Mouse (Mus musculus) lung, postnatal 25 days (tissue): ENCODE measurements at regions not wholly inside any gene's neighbourhood (a gene's known extent, or its start where the extent isn't known, plus 50 kb on each side); places are given as distances from the start of the nearest gene placed in this dataset.
A peak's percentile ranks its signal among the peaks of the same experiment; 100 is the strongest.

Experiments used
- DNase-seq: peaks from one replicate; pipeline ENCODE4 v3.0.0; 2022; ENCODE audit warnings: low spot score

DNA sequence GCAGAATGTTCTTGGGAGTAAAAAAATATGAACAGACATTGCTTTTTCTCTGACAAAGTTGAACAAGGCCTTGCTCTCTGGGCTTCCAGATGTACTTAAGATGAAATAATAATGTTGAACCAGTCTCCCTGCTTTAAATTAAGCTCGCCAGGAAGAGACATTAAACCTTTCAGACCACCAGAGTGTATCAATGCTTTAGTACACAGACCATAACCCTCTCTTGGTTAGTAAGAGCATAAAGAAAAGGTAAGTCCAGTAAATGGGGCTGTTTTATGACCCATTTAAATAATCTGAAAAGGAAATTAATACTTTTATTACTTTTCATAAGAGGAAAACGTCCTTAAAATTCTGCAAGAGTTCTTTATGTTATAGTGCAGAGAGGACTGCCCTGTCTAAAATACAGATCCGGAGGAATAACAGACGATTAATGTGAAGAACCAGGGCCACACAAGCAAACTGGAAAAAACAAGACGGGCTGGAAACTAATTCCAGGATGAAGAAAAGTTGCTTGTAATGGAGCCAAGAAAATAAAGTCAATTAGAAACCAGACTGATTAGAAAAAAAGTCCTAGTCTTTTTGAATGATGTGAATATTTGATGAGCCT, 74.4 kb downstream of the Mettl11b start:
- DNase-seq = no peak

DNA sequence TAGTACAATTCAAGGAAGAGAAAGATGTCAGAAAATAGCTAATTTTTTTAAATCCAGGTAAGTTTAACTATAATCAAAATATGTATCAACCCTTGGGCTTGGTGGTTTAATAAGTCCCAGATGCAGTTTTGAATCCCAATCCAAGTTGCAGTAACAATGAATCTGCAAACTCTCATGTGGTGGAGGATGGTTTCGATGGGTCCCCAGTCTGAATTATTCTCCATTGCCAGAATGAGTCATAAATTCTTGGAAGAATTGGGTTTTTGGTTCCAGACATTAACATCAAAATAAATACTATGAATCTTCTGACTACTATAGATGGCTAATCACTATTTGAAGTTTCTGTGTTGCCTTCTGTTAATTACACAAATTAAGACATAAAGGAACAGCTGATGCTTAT, 82.9 kb downstream of the Mettl11b start:
- no peak for DNase-seq

DNA sequence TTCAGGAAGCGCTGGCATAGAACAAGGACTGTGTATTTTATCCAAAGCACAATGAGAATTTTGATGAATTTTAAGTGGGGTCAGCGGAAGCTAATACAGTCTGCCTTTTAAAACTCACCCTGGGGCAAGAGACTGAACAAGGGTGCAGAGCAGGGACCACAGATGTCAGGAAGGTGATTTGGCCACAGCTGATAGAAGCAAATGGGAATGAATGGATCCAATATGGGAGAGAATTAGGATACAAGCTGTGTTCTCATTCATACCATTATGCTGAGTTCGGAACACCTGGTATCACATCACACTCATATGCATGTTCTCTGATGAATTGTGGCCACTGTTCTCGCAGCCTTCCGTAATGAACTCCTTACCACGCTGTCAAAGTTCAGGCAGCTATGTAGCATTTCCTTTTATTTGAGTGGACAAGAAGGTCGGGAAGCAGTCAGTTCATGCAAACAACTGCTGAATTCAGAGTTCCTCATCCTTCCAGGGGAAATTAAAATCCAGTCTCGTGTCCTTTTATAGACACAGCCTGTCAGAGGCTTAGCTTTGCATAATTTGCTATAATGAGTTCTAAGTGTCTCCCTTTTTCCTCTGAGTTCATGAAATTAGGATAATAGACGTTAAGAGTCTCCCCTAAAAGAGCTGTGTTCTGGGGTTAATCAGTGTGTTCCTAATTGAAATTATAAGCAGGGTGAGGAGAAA, 84.4 kb downstream of the Mettl11b start:
- no peak for DNase-seq

DNA sequence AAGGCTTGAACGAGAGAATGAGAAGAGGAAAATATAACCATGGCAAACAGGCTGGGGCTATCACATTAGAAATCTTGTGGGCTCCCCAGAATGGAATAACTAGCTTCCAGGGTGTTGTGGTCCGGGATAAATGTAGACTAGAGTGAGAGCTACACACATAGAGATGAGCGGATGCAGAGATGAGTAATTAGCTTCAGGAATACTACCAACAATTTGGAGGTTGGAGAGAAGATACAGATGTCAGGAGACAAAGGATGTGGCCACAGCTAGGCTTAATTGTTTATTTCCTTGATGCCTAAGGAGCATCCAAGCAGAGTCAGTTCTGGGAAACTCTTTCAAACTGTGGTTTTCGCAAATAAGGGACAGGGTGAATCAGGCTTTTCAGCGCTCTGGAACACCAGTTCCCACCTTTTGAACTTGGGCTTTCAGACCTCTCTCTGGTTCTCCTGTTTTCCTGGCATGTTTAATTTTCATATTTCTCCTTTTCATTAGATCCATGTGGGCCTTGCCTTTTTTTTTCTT, 94.7 kb downstream of the Mettl11b start:
- DNase-seq = no peak

DNA sequence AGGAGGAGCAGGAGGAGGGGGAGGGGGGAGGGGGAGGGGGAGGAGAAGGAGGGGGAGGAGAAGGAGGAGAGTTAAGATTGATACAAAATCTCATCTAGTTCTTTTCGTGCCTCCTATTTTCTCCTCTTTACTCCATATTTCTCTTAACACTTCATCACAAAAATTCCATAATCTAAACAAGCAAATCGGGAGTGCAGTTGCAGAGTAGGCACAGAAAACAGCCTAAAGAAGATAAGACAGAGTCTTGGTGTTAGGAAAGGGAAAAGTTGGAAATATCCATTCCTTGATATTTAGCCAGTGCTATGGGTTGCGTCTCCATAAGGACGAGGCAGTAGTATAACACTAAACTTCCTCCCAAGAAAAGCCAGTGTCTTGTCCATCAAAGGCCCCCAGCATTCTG, 100.1 kb downstream of the Mettl11b start:
- no peak for DNase-seq

DNA sequence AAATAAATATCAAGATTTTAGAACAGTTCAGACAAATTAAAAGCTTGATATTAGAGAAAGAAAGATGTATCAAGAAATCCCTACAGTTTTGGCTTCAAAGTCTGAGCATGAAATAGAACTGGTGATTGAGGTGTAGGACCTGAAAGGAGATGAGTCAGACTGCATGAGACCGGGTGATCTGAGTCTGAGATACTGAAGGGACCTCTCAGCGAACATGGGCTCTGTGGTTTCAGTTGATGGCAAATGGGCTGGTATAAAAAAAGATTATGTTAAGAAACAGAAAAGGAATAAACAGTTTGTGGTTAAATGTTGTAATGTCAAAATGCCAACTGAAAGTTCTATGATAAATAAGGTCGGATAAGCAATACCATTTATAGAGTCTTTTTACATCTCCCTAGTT, 103.7 kb downstream of the Mettl11b start:
- no peak for DNase-seq

DNA sequence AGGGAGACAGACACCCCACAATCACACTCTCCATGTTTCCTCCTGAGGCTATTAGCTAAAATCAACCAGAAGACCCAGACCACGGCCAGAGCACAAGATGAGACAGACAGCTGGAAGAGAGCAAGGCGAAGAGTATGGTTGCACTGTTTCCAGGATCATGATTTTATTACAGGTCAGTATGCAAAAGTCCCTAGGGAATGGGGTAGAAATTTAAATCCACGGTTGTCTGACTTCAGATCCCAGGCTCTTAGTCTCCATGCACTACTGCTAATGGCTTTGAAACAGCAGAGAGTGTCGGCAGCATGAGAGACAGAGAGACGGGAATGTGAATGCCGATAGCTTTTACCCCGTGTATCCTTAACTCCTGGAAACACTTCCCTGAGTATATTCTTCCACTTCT, 105.2 kb downstream of the Mettl11b start:
- no peak for DNase-seq

- DNase-seq = no peak
Measured at GRCm38 (mm10) chr1:163618132-163618531, 106.9 kb downstream of the Mettl11b start.

GRCm38 (mm10) chr1:163616596-163616995, 108.4 kb downstream of the Mettl11b start:
- DNase-seq = no peak

- DNase-seq = no peak
Measured at GRCm38 (mm10) chr1:163608429-163608828, 116.6 kb downstream of the Mettl11b start.

GRCm38 (mm10) chr1:163607701-163608100, 117.3 kb downstream of the Mettl11b start:
- DNase-seq = peak; percentile 6

DNA sequence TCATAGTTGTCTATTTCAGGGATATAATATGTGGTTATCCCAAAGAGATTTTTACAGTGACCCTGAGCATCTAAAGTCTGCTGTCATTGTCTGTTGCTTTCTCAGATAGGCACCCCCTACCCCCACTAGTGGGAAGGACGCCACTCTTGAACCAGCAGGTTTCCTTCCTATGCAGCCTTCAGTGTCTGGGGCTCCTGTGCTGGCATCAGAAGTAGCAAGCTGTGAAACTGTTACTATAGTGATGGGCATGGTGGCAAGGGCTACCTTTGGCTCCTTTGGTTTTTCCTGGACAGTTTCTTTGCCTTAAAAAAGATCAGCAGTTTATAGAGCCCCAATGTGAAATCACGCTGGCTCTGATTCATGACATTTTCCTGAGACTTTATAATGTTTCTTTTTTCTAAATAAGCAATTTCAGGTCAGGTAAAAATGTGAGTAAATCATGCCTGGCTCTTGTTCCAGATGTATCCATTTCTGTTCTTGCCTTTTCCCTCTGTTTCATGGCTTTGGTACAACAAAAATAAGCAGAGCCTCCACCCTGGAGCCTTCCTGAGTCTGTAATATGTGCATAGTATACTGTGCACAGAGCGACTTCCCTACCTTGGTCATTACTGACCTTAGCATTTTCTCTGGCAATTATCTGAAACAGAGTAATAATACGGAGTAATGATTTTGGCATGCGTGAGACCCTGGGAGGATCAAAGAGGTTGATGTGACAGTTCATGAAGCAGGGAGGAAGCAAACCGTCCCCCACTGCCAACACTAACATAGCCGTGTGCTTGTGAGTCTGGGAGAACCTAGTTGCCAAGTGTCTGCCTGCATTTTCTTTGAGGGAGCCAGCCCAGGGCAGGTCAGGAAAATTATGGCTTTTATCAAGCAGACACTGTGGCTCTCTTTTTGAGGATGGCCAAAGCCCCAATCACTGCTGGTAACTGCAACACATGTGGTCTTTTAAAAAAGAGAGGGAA, 124.8 kb downstream of the Mettl11b start:
- no peak for DNase-seq

- no peak for DNase-seq
Measured at GRCm38 (mm10) chr1:163576411-163576810, 148.6 kb downstream of the Mettl11b start.

DNA sequence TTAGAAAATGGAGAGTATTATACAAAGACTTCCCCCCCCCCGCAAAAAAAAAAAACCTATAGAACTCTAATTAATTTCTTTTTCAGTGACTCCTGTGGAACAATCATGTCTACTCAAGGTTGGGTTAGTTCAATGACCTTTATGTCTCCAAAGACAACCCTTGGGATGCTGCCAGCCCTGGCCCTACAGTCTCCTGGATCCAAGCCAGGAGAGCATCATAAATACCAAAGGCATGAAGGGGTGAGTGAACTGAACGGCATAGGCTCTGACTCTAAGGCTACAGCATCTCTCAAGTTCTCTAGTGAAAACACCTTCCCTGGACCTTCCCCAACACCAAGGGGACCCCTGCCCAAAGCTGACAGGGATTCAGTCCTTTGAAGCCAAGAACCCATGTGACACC, 149.4 kb downstream of the Mettl11b start:
- DNase-seq = no peak

GRCm38 (mm10) chr1:163574409-163575161, 150.4 kb downstream of the Mettl11b start:
- DNase-seq = no peak

- DNase-seq = no peak
Measured at GRCm38 (mm10) chr1:163573533-163573932, 151.5 kb downstream of the Mettl11b start.

DNA sequence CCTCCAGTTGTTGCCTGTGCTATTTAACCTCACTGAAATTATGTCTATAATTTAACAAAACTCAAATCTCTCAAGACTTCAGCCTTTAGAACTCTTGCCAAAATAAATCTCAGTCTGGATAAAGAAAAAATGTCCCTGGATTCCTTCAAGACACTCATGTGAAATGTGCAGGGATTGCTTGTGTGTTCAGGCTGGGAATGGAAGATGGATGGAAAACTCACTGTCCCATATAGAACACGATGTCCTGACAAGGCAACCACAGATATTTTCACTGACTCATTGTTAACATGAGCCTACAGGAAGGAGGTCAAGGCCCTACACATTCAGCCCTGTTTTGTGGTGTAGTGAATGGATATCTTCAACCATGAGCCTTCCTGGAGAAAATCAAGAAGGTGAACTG, 160.3 kb upstream of the Gorab start:
- no peak for DNase-seq

DNA sequence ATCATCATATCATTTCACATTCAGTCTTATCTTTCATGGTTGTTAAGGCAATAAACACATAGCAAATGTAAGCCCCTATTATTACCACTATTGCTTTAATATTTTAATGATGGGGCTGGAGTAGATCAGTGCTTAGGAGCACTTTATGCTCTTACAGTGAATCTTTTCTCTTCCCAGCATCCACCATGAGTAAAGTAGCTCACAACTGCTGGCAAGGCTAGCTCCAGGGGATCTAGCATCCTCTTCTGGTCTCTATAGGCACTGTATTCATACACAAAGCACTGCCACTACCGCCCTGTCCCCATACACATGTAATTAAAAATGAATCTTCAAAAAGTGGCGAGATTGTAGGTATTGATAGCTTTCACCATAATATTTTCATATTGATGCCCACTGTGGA, 159.6 kb upstream of the Gorab start:
- DNase-seq = no peak

DNA sequence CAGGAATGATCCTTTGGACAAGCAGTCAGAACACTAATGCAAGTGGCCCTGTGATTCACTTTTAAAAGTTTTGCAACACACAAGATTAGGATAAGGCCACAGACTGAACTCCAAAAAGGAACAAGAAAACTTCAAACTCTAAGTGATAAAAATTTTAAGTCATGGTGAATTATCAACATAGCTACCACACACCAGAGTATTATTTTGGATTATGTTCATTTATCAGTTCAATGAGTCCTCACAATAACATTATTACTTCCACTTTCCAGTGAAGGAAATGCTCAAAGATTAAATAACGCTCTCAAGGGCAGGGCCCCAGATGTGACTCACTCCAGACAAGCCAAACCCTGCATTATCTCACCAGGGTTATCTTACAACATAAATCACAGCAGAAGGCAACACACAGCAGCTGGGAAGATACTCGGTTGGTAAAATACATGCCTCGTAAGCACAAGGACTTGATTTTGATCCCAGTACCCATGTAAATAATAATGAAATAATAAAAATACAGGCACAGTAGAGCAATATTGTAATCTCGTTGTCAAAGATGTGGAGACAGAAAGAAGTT, 158.8 kb upstream of the Gorab start:
- no peak for DNase-seq

- no peak for DNase-seq
Measured at GRCm38 (mm10) chr1:163561016-163561415, 157.5 kb upstream of the Gorab start.

DNA sequence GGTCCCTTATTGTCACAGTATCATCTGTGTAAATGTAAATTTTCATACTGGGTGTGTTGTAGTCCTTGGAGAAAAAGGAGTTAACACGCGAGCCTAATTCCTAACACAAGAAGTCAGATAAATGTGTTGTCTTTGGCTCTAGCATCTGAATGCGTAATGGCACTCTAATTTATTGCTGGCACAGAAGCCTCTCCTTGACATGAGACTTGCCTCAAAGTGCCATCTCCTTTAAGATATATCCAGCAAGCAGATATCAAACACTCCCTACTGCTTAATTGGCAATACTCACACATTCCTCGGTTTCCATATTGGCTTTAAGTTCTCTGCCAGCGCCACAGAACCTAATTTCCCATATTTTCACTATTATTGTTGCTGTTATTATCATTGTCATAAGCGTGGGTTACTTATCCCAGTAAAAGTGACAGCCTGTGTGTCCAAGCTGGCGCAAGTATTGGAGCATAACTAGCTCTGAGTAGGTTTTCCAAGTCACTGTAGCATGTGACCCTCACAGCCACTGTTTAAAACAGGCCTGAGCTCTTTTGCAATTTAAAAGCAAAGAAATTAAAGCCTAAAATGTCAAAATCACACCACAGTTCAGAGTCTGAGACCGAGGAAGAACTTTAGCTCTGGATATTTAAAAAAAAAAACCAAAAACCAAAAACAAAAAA, 156.9 kb upstream of the Gorab start:
- no peak for DNase-seq
